Mouse (Mus musculus) CH12.LX (cell line): ENCODE results near the gene Gm17387.

ENCODE experiments used
- CTCF ChIP-seq, 2 experiments: IDR thresholded peaks in 1 of 2; conservative IDR thresholded peaks in 1 of 2; 2 replicates each; pipeline ENCODE4 v1.5.1; 2011 to 2012; ENCODE audit warnings: low read depth in 2 of 2, low read length in 2 of 2, improper control_type of control experiment in 1 of 2, inconsistent platforms in 1 of 2, mild to moderate bottlenecking in 1 of 2, moderate library complexity in 1 of 2
- ELF1 ChIP-seq: IDR thresholded peaks from 2 replicates; pipeline ENCODE4 v1.6.1; 2014; ENCODE audit warnings: low read depth, mild to moderate bottlenecking, inconsistent platforms, low read length, improper control_type of control experiment
- EP300 ChIP-seq: IDR thresholded peaks from 2 replicates; pipeline ENCODE4 v1.6.1; 2011; ENCODE audit warnings: low read length, improper control_type of control experiment
- HCFC1 ChIP-seq: IDR thresholded peaks from 2 replicates; pipeline ENCODE4 v1.6.1; 2012; ENCODE audit warnings: low read depth, mild to moderate bottlenecking, inconsistent platforms, low read length, improper control_type of control experiment
- MAX ChIP-seq: IDR thresholded peaks from 2 replicates; pipeline ENCODE4 v1.6.1; 2011; ENCODE audit warnings: low read length, improper control_type of control experiment
- MAZ ChIP-seq: IDR thresholded peaks from 2 replicates; pipeline ENCODE4 v1.6.1; 2012; ENCODE audit warnings: low read depth, mild to moderate bottlenecking, inconsistent platforms, low read length, improper control_type of control experiment, moderate library complexity
- MEF2A ChIP-seq: IDR thresholded peaks from 2 replicates; pipeline ENCODE4 v1.6.1; 2014; ENCODE audit warnings: low read depth, mild to moderate bottlenecking, inconsistent platforms, low read length, improper control_type of control experiment, borderline replicate concordance
- POLR2A ChIP-seq: IDR thresholded peaks from 2 replicates; pipeline ENCODE4 v1.6.1; 2011; ENCODE audit warnings: low read depth, mild to moderate bottlenecking, improper control_type of control experiment, low read length
- RCOR1 ChIP-seq: conservative IDR thresholded peaks from 2 replicates; pipeline ENCODE4 v1.6.1; 2012; ENCODE audit warnings: low read depth, mild to moderate bottlenecking, inconsistent platforms, low read length, improper control_type of control experiment
- TCF12 ChIP-seq: IDR thresholded peaks from 2 replicates; pipeline ENCODE4 v1.6.1; 2014; ENCODE audit warnings: low read depth, mild to moderate bottlenecking, inconsistent platforms, low read length, improper control_type of control experiment
- UBTF ChIP-seq: IDR thresholded peaks from 2 replicates; pipeline ENCODE4 v1.6.1; 2012; ENCODE audit warnings: low read depth, mild to moderate bottlenecking, inconsistent platforms, low read length, improper control_type of control experiment, moderate library complexity
- USF2 ChIP-seq: conservative IDR thresholded peaks from 2 replicates; pipeline ENCODE4 v1.6.1; 2011; ENCODE audit warnings: low read depth, low read length, improper control_type of control experiment
- ZNF384 ChIP-seq: IDR thresholded peaks from 2 replicates; pipeline ENCODE4 v1.6.1; 2012; ENCODE audit warnings: low read depth, low read length, improper control_type of control experiment, inconsistent platforms

GRCm38 (mm10) chr7:141030390-141030789, 1.5 kb downstream of the Gm17387 start:
- TF ChIP-seq MAZ (no peak), ELF1 (no peak), HCFC1 (no peak), CTCF (conservative IDR thresholded peaks at IDR 0.05 in 1 of 2, IDR thresholded peaks at IDR 0.05 in 1 of 2; ENCODE audit: low read depth in 2 of 2, low read length in 2 of 2) (no peak), EP300 (no peak), USF2 (no peak), TCF12 (no peak), UBTF (no peak), RCOR1 (no peak), MEF2A (no peak), MAX (no peak), POLR2A (no peak), ZNF384 (no peak)
